Mouse (Mus musculus): Measurements from ENCODE around the gene Arntl2. TPM values are rescaled to one million over a fixed set of nuclear protein-coding genes. Genes with fewer than 3 reads are reported as not detected.
A peak's percentile ranks its signal among the peaks of the same experiment; 100 is the strongest.

Gene Arntl2
- polyA plus RNA-seq, 1 experiment from 2014 or later, result 0.72 TPM

GRCm38 (mm10) chr6:146824727-146825486, 29.1 kb downstream of the Arntl2 start:
- Histone ChIP-seq H3K27ac (ENCODE audit: low read depth) (no peak overlapping the region), H3K9ac (replicated peaks) (no peak overlapping the region), H3K4me1 (ENCODE audit: insufficient read depth) (peaks cover 7% of the 10 kb centered on the region; the same call in 1 of the 2 replicates), H3K27me3 (ENCODE audit: insufficient read depth, low read length) (no peaks in the 10 kb centered on the region), H3K9me3 (ENCODE audit: low read length) (no peaks in the 10 kb centered on the region), H3K36me3 (replicated peaks; ENCODE audit: insufficient read depth, low read length) (no peaks in the 10 kb centered on the region), H3K4me2 (ENCODE audit: low read depth, low read length) (no peak overlapping the region), H3K4me3 (ENCODE audit: low read depth, low read length) (no peak overlapping the region)
- ATAC-seq, result 0 out of 2 replicates have a peak, but pooled peaks have one; percentile 31
- TF ChIP-seq EP300 (IDR thresholded peaks at IDR 0.05; ENCODE audit: low read depth), result no peak
- peak; percentile 93 for TF ChIP-seq CTCF (IDR thresholded peaks at IDR 0.05; ENCODE audit: low read depth)
- peak; percentile 67 for DNase-seq
- 44% methylated on average over 16 of the region's 16 CpGs for WGBS (ENCODE audit: insufficient replicate concordance)

GRCm38 (mm10) chr6:146825487-146825773, 29.6 kb downstream of the Arntl2 start:
- no peaks in the 10 kb centered on the region for H3K36me3 ChIP-seq (replicated peaks; ENCODE audit: insufficient read depth, low read length)
- no peaks in the 10 kb centered on the region for H3K9me3 ChIP-seq (ENCODE audit: low read length)
- H3K27ac ChIP-seq (ENCODE audit: low read depth), result no peak overlapping the region
- DNase-seq (no peak), ATAC-seq (no peak)
- TF ChIP-seq CTCF (IDR thresholded peaks at IDR 0.05; ENCODE audit: low read depth) (no peak), EP300 (IDR thresholded peaks at IDR 0.05; ENCODE audit: low read depth) (no peak)
- H3K9ac ChIP-seq (replicated peaks), result no peak overlapping the region
- no peaks in the 10 kb centered on the region for H3K27me3 ChIP-seq (ENCODE audit: insufficient read depth, low read length)
- H3K4me1 ChIP-seq (ENCODE audit: insufficient read depth), result peaks cover 7% of the 10 kb centered on the region; the same call in 1 of the 2 replicates
- no peak overlapping the region for H3K4me2 ChIP-seq (ENCODE audit: low read depth, low read length)
- WGBS (ENCODE audit: insufficient replicate concordance), result 81% methylated on average over 1 of the region's 1 CpGs
- H3K4me3 ChIP-seq (ENCODE audit: low read depth, low read length), result no peak overlapping the region

DNA sequence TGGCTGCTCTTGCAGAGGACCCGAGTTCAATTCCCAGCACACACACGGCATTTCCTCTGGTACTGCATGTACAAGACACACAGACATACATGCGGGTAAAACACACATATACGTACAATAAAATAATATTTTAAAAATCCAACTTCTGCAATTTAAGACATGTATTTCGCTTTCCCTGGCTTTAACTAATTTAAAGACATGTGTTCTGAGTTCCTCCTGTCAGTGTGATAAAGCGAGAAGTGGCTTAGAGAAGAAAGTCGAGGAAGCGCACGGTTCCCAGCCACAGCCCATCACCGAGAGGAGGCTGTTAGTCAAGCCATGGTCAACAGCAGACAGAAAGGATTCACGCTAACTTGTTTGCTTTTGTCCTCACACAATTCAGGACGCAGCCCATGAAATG, 35.5 kb downstream of the Arntl2 start:
- no peak overlapping the region for H3K4me2 ChIP-seq (ENCODE audit: low read depth, low read length)
- H3K27ac ChIP-seq (ENCODE audit: low read depth), result no peak overlapping the region
- DNase-seq (no peak), ATAC-seq (no peak)
- H3K4me3 ChIP-seq (ENCODE audit: low read depth, low read length), result no peak overlapping the region
- TF ChIP-seq CTCF (IDR thresholded peaks at IDR 0.05; ENCODE audit: low read depth) (no peak), EP300 (IDR thresholded peaks at IDR 0.05; ENCODE audit: low read depth) (no peak)
- H3K36me3 ChIP-seq (replicated peaks; ENCODE audit: insufficient read depth, low read length), result no peaks in the 10 kb centered on the region
- H3K9ac ChIP-seq (replicated peaks), result no peak overlapping the region
- no peaks in the 10 kb centered on the region for H3K9me3 ChIP-seq (ENCODE audit: low read length)
- WGBS (ENCODE audit: insufficient replicate concordance), result 78% methylated on average over 12 of the region's 12 CpGs
- no peaks in the 10 kb centered on the region for H3K27me3 ChIP-seq (ENCODE audit: insufficient read depth, low read length)
- H3K4me1 ChIP-seq (ENCODE audit: insufficient read depth), result no peaks in the 10 kb centered on the region

- Histone ChIP-seq H3K27me3 (ENCODE audit: insufficient read depth, low read length) (no peaks in the 10 kb centered on the region), H3K4me1 (ENCODE audit: insufficient read depth) (no peaks in the 10 kb centered on the region), H3K27ac (ENCODE audit: low read depth) (no peak overlapping the region), H3K36me3 (replicated peaks; ENCODE audit: insufficient read depth, low read length) (no peaks in the 10 kb centered on the region), H3K9ac (replicated peaks) (no peak overlapping the region), H3K4me3 (ENCODE audit: low read depth, low read length) (no peak overlapping the region), H3K9me3 (ENCODE audit: low read length) (no peaks in the 10 kb centered on the region), H3K4me2 (ENCODE audit: low read depth, low read length) (no peak overlapping the region)
- peak; percentile 56 for DNase-seq
- 63% methylated on average over 6 of the region's 6 CpGs for WGBS (ENCODE audit: insufficient replicate concordance)
- peak; percentile 54 for ATAC-seq
- TF ChIP-seq CTCF (IDR thresholded peaks at IDR 0.05; ENCODE audit: low read depth) (peak; percentile 92), EP300 (IDR thresholded peaks at IDR 0.05; ENCODE audit: low read depth) (no peak)
These were observed 37.8 kb downstream of the Arntl2 start for GRCm38 (mm10) chr6:146833485-146834314.

DNA sequence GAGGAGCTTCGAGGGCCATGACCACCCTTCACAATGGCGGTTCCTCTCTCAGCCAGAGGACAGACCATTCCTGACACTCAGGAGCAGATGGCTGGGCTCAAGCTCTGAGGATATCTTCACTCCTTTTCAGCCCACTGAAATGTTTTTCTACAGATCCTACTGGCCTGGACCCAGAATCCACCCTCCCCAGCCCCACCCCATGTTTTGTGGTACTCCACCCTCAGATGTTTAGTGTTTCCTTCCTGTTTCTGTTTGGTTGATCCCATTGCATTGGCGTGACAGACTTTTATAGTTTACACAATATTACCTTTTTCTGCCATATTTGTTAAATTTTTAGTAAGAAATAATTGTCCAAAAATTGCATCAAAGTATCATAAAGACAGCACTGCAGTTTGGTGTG, 38.5 kb downstream of the Arntl2 start:
- DNase-seq, result no peak
- no peaks in the 10 kb centered on the region for H3K36me3 ChIP-seq (replicated peaks; ENCODE audit: insufficient read depth, low read length)
- H3K4me2 ChIP-seq (ENCODE audit: low read depth, low read length), result no peak overlapping the region
- H3K4me3 ChIP-seq (ENCODE audit: low read depth, low read length), result no peak overlapping the region
- no peak for TF ChIP-seq EP300 (IDR thresholded peaks at IDR 0.05; ENCODE audit: low read depth)
- TF ChIP-seq CTCF (IDR thresholded peaks at IDR 0.05; ENCODE audit: low read depth), result no peak
- H3K27ac ChIP-seq (ENCODE audit: low read depth), result no peak overlapping the region
- H3K9ac ChIP-seq (replicated peaks), result no peak overlapping the region
- H3K9me3 ChIP-seq (ENCODE audit: low read length), result no peaks in the 10 kb centered on the region
- no peak for ATAC-seq
- no peaks in the 10 kb centered on the region for H3K27me3 ChIP-seq (ENCODE audit: insufficient read depth, low read length)
- no peaks in the 10 kb centered on the region for H3K4me1 ChIP-seq (ENCODE audit: insufficient read depth)
- WGBS (ENCODE audit: insufficient replicate concordance), result 55% methylated on average over 3 of the region's 3 CpGs

DNA sequence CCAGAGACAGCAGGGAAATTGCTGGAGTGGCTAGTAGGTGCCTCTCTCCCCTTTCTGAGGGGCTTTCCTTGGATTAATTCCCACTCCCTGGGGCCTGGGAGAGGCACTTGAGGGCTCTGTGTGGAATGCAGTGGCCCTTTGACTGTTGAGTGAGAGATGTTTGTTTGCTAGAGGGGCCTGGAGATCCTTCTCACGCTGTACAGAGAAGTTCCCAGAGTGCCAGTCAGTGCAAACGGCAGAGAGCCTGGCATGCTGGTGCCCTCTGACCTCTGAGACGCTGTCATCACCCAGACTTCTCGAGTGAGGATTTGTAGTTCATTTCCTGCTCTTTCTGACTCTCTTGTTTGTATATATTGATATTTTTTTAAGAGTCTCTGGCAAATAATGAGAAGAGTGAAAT, 39.9 kb downstream of the Arntl2 start:
- ATAC-seq (no peak), DNase-seq (no peak)
- Histone ChIP-seq H3K27ac (ENCODE audit: low read depth) (no peak overlapping the region), H3K4me2 (ENCODE audit: low read depth, low read length) (no peak overlapping the region), H3K4me3 (ENCODE audit: low read depth, low read length) (no peak overlapping the region), H3K9me3 (ENCODE audit: low read length) (no peaks in the 10 kb centered on the region), H3K36me3 (replicated peaks; ENCODE audit: insufficient read depth, low read length) (no peaks in the 10 kb centered on the region), H3K4me1 (ENCODE audit: insufficient read depth) (no peaks in the 10 kb centered on the region), H3K9ac (replicated peaks) (no peak overlapping the region), H3K27me3 (ENCODE audit: insufficient read depth, low read length) (no peaks in the 10 kb centered on the region)
- TF ChIP-seq CTCF (IDR thresholded peaks at IDR 0.05; ENCODE audit: low read depth) (no peak), EP300 (IDR thresholded peaks at IDR 0.05; ENCODE audit: low read depth) (no peak)
- 44% methylated on average over 4 of the region's 4 CpGs for WGBS (ENCODE audit: insufficient replicate concordance)
